Mouse (Mus musculus) heart, postnatal 0 days (tissue): ENCODE data around the gene Cnga4.
"Not testable (repeated sequence)": the region's sequence is repeated elsewhere in the genome, so short reads cannot be mapped to it uniquely, and the experiment has no call there.

ENCODE experiments used
- CTCF ChIP-seq: IDR thresholded peaks from 2 replicates; pipeline ENCODE4 v1.5.1; 2016; ENCODE audit warnings: antibody characterized with exemption, control low read depth, low read depth
- EP300 ChIP-seq: IDR thresholded peaks from 2 replicates; pipeline ENCODE4 v1.6.1; 2016; ENCODE audit warnings: antibody characterized with exemption, low read depth

GRCm38 (mm10) chr7:105453345-105453744, 49.0 kb downstream of the Cnga4 start:
- TF ChIP-seq CTCF, EP300: not testable (repeated sequence)
